Mouse (Mus musculus): ENCODE results near the gene Cyp3a44. TPM values are rescaled to one million over a fixed set of nuclear protein-coding genes. Genes with fewer than 3 reads are reported as not detected.
"Not testable (repeated sequence)": the region's sequence is repeated elsewhere in the genome, so short reads cannot be mapped to it uniquely, and the experiment has no call there.

The Cyp3a44 gene
- total RNA-seq (2021): 1 to 10 TPM in 1 of 2 experiments, not detected in 1; 1.3 TPM
- not detected in 2 replicates for polyA plus RNA-seq (2012; rRNA removed)
- long read RNA-seq: 0 reads

DNA sequence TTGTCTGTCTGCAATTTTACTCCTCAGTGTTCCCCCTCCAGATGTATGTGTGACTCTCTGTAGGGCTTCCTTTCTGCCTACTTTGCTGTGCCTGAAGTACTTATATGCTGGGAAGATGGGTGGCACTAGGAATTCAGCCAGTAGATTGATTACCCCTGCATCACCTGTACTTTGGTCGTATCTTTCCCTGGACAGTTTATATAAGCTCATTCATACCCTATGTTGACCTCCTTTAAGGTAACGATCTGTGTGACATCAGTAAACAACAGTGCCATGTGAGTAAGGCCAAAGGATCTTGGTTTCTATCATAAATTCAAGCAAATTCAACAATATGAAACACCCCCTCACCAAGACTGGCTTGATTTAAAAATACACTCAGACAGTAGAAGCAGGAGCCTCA lies at the start of gene Cyp3a44:
TSS of gene Cyp3a44 (minus strand) at position 79 of the 400 bp plus-strand sequence.
- DNase-seq: not testable (repeated sequence)

DNA sequence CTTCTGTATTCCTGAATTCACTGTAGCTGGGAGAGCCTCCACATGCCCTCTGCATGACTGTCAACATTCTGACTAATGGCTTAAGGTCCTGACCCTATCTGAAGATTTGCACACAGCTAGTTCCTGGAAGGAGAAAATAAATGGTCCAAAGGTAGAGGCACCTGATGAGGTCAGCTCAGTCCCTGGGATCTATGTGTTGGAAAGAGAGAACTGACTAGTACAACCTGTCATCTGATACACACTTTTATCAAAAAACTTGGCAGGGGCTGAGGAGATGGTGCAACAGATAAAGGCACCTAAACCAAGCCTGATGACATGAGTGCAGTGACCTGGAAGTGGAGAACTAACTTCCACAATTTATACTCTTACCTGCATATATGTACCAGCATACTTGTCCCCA lies 5.4 kb downstream of the Cyp3a44 start:
- DNase-seq: not testable (repeated sequence)

DNA sequence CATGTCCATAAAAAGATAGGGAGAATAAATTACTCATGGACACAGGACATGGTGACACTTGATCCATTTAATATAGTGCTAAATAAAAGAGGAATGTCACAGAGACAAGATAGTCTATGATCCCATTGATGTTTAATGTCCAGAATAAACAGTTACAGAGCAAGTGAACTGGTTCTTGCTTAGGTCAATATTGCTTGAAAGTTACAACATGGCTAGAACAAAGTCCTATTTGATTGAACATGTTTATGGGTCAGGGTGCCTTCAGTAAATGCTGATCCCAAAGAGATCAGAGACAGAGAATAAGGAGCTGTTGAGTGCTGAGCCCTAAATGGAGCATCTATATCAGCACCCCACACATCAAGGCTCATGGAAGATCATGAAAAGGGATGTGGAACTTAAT lies 12.4 kb downstream of the Cyp3a44 start:
- DNase-seq: not testable (repeated sequence)

DNA sequence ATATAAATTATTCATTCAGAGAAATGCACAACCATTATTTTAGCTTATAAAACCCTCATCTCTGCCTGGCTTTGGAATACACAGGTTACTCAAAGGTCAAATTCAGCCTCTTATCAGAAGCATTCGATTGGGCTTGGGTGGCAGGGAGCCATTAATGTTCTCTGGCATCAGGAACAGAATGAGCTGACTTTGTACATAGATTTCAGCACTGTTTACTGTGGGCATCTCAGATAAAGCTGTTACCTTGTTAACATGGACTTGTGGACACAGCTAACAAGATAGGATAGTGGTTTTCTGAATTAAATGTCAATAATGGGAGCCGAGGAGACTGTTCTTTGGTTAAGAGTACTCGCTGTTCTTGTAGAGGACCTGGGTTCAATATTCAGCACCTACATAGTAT lies 68.2 kb downstream of the Cyp3a44 start:
- peak; percentile 6 for DNase-seq

Other genes starting within 250 kb of the Cyp3a44 start
- 1 to 10 TPM in 1 of 2 experiments, not detected in 1; 1.1 TPM for gene Cyp3a41b, start 221.1 kb downstream of the Cyp3a44 start, total RNA-seq (2021)
- not detected in 2 replicates for gene Cyp3a41b, start 221.1 kb downstream of the Cyp3a44 start, polyA plus RNA-seq (2012; rRNA removed)
- 1 to 10 TPM in 1 of 2 experiments, not detected in 1; 4.6 TPM for gene Cyp3a41a, start 85.7 kb downstream of the Cyp3a44 start, total RNA-seq (2021)
- gene Cyp3a41a, start 85.7 kb downstream of the Cyp3a44 start, polyA plus RNA-seq (2012; rRNA removed): not detected in 2 replicates
- 1 to 10 TPM in 1 of 2 experiments, under 1 TPM in 1; 0.31 to 3.9 TPM for gene Cyp3a11, start 74.1 kb upstream of the Cyp3a44 start, total RNA-seq (2021)
- 0.18 TPM in 1 of 2 replicates, not detected in the other for gene Cyp3a11, start 74.1 kb upstream of the Cyp3a44 start, polyA plus RNA-seq (2012; rRNA removed)
- 1 to 10 TPM in 1 of 2 experiments, not detected in 1; 2.9 TPM for gene Cyp3a25, start 203.7 kb upstream of the Cyp3a44 start, total RNA-seq (2021)
- gene Cyp3a25, start 203.7 kb upstream of the Cyp3a44 start, polyA plus RNA-seq (2012; rRNA removed): not detected in 2 replicates